Mouse (Mus musculus) C2C12 (cell line): ENCODE measurements around the gene Plxnb1.

Experiments
- CTCF ChIP-seq: IDR thresholded peaks from one replicate; pipeline ENCODE4 v1.5.1; 2011; ENCODE audit not compliant: control insufficient read depth, insufficient read depth, insufficient read length
- FOSL1 ChIP-seq: IDR thresholded peaks from one replicate; pipeline ENCODE4 v1.8.0; 2011; ENCODE audit warnings: mild to moderate bottlenecking, low read length; ENCODE audit not compliant: poor library complexity, insufficient read depth, severe bottlenecking
- USF1 ChIP-seq: IDR thresholded peaks from one replicate; pipeline ENCODE4 v1.6.1; 2011; ENCODE audit warnings: low read depth, mild to moderate bottlenecking, control low read depth, moderate library complexity

DNA sequence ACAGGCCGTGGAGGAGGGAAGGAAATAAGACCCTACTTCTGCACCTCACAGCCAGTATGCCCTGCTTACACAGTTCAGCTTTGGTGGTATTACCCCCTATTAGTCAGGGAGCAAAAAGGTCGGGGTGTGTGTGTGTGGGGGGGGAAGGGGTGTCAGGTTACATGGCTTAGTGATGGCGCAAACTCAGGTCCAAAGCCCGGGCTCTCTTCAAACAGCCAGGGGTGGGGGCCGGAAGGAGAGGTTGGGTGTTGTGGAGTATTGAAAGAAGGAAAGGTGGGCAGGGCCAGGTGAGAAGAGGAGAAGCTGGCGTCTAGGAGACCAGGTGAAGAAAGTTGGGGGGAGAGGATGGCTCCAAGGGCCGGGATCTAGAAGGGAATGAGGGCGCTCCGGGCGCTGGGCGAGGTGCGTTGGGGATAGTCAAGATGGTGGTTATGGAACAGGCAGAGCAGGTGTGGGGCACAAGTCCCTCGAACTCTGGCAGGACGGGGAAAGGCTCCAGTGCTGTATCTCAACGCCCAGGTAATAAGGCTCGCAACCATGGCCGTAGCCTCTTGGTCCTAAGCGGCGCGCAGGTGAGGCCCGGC, 544 bp upstream of the Plxnb1 start:
- TF ChIP-seq FOSL1, result no peak
- no peak for TF ChIP-seq CTCF
- TF ChIP-seq USF1, result no peak
